ENCODE assay signal across 9 mouse cellular contexts in genomic region chr6:70956285-70956912, GRCm38 (mm10). TPM values are rescaled to one million over a fixed set of nuclear protein-coding genes. Genes with fewer than 3 reads are reported as not detected.
DNase-seq lines count a peak whose midpoint lies in the region; ATAC-seq and TF ChIP-seq lines count a peak whose summit lies in the region.
"Had no signal": no experiment of that assay in that cellular context is flagged by ENCODE, and none has a peak within 500 bp of the region (broad histone marks: within the 10 kb centered on the region; RNA-seq: fewer than 3 reads in every experiment).

Gene Foxi3, plus strand, starts transcription at chr6:70956531.

- H3K9ac ChIP-seq in heart, postnatal 0 days (replicated peaks; ENCODE audit: low read depth, low read length): no peak within 1 kb of the TSS
- H3K9ac ChIP-seq in stomach, embryonic 16.5 days (ENCODE audit: low read length): no peak within 1 kb of the TSS

- peak within 1 kb of the TSS; percentile 36 for H3K4me3 ChIP-seq in heart, postnatal 0 days (ENCODE audit: low read depth, low read length)
- H3K4me3 ChIP-seq in stomach, embryonic 16.5 days (replicated peaks; ENCODE audit: low read length): peak within 1 kb of the TSS; percentile 40

- H3K36me3 ChIP-seq in heart, postnatal 0 days (replicated peaks; ENCODE audit: control insufficient read depth, insufficient read depth, low read length): no peaks in the 10 kb centered on the region
- H3K36me3 ChIP-seq in stomach, embryonic 16.5 days (ENCODE audit: control insufficient read depth, insufficient read depth, low read length): no peaks in the 10 kb centered on the region

- peaks cover 6% of the 10 kb centered on the region; the same call in 1 of the 2 replicates for H3K4me1 ChIP-seq in heart, postnatal 0 days (ENCODE audit: control insufficient read depth, insufficient read depth)
- peaks cover 8% of the 10 kb centered on the region for H3K4me1 ChIP-seq in stomach, embryonic 16.5 days (ENCODE audit: control insufficient read depth, insufficient read depth, low read length)

- under 1% methylated on average over 57 of the region's 67 CpGs for WGBS in heart, postnatal 0 days
- under 1% methylated on average over 66 of the region's 67 CpGs for WGBS in stomach, embryonic 16.5 days

- 0 out of 2 replicates have a peak, but pooled peaks have one; percentile 24 for ATAC-seq in heart, postnatal 0 days (ENCODE audit: insufficient read depth, low read depth)
- peak; percentile 69; the same call in 1 of the 2 replicates for ATAC-seq in stomach, embryonic 16.5 days (ENCODE audit: insufficient read depth, low FRiP score)

- H3K27ac ChIP-seq in heart, postnatal 0 days (ENCODE audit: low read depth): no peak within 1 kb of the TSS
- H3K27ac ChIP-seq in stomach, embryonic 16.5 days (ENCODE audit: low read length): no peak within 1 kb of the TSS

- TF ChIP-seq EP300 in heart, postnatal 0 days (IDR thresholded peaks at IDR 0.05; ENCODE audit: low read depth): no peak

- H3K27me3 ChIP-seq in heart, postnatal 0 days (ENCODE audit: control insufficient read depth, insufficient read depth, low read length): peaks cover 89% of the 10 kb centered on the region
- peaks cover 67% of the 10 kb centered on the region for H3K27me3 ChIP-seq in stomach, embryonic 16.5 days (ENCODE audit: control insufficient read depth, insufficient read depth, low read length)

- DNase-seq in ovary, postnatal 36 days (ENCODE audit: low spot score): peak; percentile 18
- DNase-seq in ovary, adult 18-20 months (ENCODE audit: low spot score): no peak
- DNase-seq in cerebellum, postnatal 14 days: peak; percentile 41 to 43
- no peak for DNase-seq in heart, postnatal 0 days (ENCODE audit: low spot score)
- DNase-seq in kidney, postnatal 10 days: peak; percentile 63
- peak; percentile 53 for DNase-seq in lung, postnatal 36 days
- DNase-seq in layer of hippocampus, adult 9-11 months: no peak

- no peak for TF ChIP-seq CTCF in heart, postnatal 0 days (IDR thresholded peaks at IDR 0.05; ENCODE audit: low read depth)

- H3K9me3 ChIP-seq in heart, postnatal 0 days (replicated peaks; ENCODE audit: control insufficient read depth, low read length): no peaks in the 10 kb centered on the region
- no peaks in the 10 kb centered on the region for H3K9me3 ChIP-seq in stomach, embryonic 16.5 days (replicated peaks; ENCODE audit: control insufficient read depth, low read length)

- peak within 1 kb of the TSS; percentile 50 for H3K4me2 ChIP-seq in heart, postnatal 0 days (ENCODE audit: low read depth, low read length)
- peak within 1 kb of the TSS; percentile 68 for H3K4me2 ChIP-seq in stomach, embryonic 16.5 days (ENCODE audit: low read depth, low read length)

RNA-seq across cellular contexts. Expression of gene Foxi3, which starts in this region (rescaled TPM):
- total RNA-seq in heart, postnatal 0 days (2014; rRNA removed; ENCODE audit: low replicate concordance): not detected in 2 replicates
- not detected in 2 replicates for polyA plus RNA-seq in heart, postnatal 0 days (2015; fragmentation: Nextera tagmentation; extraction: Ambion mirVana)
- not detected in 2 replicates for polyA plus RNA-seq in stomach, embryonic 16.5 days (2015; fragmentation: Nextera tagmentation; extraction: Ambion mirVana)
- total RNA-seq: adrenal gland, adult 18-20 months had no signal

Comparison
In these comparisons a context has a peak if more than half of its experiments do, and no peak if none do; other contexts are left out.
1. DNase-seq: peak in ovary, postnatal 36 days (single experiment), cerebellum, postnatal 14 days (2 of 2), kidney, postnatal 10 days (single experiment) and lung, postnatal 36 days (single experiment); none in ovary, adult 18-20 months (single experiment), heart, postnatal 0 days (single experiment) and layer of hippocampus, adult 9-11 months (single experiment).
2. Peak in ATAC-seq, H3K4me3 ChIP-seq and H3K4me2 ChIP-seq in heart, postnatal 0 days; RNA of the gene not detected or under 1 TPM.
3. Peak in ATAC-seq, H3K4me3 ChIP-seq and H3K4me2 ChIP-seq in stomach, embryonic 16.5 days; RNA of the gene not detected or under 1 TPM.